Mouse (Mus musculus): ENCODE data around the gene Cyp2d34.
A peak's percentile ranks its signal among the peaks of the same experiment; 100 is the strongest.

Gene Cyp2d34

DNA sequence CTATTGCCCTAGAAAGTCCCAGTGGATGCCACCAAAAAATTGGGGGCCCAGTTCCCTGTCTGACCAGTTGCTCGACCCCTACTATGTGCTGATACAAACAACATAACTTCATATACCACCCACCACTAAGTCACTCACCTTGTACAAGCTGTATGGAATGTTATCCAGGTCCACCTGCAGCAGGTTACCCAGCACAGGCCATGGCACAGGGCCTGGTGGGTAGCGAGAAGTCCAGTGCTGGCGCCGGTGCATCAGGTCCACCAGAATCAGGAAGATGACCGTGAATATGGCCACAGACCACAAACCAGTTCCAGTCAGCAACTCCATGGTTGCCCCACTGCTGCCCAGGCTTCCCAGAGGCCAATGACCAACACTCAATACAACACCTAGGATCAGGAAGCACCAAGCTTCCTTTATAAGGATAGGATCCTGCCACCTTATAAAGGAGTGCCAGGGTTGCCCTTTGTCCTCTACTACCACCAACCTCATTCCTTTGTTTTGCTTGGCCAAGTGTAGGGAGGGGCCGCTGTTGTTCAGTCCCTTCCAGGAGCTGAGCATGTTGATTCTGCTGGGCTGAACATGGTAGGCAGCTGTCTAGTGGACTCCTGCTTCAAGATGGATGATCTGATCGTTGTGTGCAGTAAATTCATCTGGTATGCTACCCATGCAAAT is at the start of gene Cyp2d34:
Gene Cyp2d34, minus strand, starts transcription at position 416 of the 672 bp plus-strand sequence.
- DNase-seq: no peak

- DNase-seq: no peak
Observed at GRCm38 (mm10) chr15:82656346-82656745, 35.6 kb upstream of the Cyp2d34 start.

DNA sequence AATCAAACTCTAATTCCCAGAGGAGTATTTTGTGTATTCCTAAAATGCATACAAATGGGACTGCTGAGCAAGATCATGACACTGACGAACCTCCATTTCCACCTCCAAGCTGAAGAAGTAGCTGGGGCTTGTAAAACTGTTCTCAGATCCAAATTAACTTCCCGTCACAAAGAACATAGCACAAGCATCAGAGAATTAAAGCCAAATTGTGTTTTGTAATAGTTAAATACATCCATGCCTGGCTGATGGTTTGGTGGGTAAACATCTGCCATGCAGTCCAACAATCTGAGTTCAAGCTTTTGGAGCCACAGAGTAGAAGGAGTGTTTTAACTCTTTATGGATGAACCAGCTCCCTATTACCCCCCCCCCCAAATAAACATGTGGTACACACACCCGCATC is 23.6 kb upstream of the Cyp2d34 start:
- no peak for DNase-seq

GRCm38 (mm10) chr15:82643771-82644170 is 23.0 kb upstream of the Cyp2d34 start:
- no peak for DNase-seq

DNA sequence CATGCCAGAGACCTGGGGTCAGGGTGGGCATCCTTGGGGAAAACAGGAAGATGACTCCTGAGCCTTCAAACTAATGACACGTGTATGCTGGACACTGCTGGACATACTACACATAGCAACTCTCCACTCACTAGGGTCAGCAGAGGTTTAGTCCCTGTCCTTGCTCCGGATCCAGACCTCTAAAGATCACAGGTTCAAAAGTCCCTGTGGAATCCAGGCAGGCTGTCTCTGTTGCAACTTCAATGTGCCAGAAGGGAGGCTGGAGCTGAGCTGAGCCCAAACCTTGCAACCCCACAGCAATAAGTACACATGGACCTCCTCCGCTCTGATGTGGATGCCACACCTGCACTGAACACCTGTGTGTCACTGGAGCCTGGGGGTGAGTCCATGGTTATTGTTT is 22.0 kb upstream of the Cyp2d34 start:
- no peak for DNase-seq

- DNase-seq: no peak
Observed at GRCm38 (mm10) chr15:82641921-82642320, 21.2 kb upstream of the Cyp2d34 start.

- no peak for DNase-seq
Observed at GRCm38 (mm10) chr15:82641390-82641789, 20.6 kb upstream of the Cyp2d34 start.

GRCm38 (mm10) chr15:82640201-82640600 is 19.5 kb upstream of the Cyp2d34 start:
- no peak for DNase-seq

GRCm38 (mm10) chr15:82637130-82638075 is 16.7 kb upstream of the Cyp2d34 start:
- no peak for DNase-seq

GRCm38 (mm10) chr15:82634976-82635375 is 14.2 kb upstream of the Cyp2d34 start:
- no peak for DNase-seq

DNA sequence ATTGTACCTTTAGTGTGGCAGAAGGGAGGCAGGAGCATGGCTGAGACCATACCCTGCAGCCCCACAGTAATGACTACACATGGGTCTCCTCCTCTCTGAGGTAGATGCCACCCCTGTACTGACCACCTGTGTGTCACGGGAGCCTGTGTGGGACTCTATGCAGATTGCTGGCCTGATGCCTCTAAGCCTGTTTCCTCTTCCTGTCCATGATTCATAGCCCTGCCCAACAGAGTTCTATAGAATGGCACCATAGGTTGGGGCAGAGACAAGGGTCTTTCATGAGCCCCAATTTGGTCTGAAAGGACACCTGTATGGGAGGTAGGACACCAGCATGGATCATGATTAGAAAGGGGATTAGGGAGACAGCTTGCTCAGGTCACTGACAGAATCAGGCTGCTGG is 1.2 kb upstream of the Cyp2d34 start:
- no peak for DNase-seq

DNA sequence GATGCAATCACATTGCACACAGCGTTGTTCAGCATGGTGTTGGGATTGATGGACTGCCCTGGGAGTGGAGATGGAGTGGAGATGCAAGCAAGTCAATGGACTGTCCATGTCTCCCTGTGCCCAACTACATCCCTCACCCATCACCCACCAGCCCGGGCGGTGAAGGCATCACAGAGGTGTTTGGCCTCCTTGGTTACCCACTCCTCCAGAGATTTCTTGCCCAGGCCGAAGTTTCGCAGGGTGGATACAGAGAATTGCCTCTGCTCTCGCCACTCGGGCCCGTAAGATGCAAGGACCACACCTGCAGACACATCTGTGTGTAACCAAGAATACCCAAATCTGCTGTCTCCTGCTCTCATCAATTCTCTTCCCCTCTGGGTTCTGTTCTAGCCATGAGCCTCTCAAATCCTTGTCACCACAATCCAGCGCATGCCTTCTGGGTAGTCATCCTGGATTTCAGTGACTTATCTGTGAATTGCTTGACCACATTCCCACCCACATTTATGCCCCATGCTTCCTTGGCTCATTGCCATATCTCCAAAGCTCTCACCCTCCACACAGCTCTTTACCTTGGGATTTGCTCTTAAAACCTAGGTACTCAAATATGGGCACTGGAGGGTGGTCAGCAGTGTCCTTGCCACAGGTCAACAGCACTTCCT is 2.3 kb downstream of the Cyp2d34 start:
- no peak for DNase-seq

DNA sequence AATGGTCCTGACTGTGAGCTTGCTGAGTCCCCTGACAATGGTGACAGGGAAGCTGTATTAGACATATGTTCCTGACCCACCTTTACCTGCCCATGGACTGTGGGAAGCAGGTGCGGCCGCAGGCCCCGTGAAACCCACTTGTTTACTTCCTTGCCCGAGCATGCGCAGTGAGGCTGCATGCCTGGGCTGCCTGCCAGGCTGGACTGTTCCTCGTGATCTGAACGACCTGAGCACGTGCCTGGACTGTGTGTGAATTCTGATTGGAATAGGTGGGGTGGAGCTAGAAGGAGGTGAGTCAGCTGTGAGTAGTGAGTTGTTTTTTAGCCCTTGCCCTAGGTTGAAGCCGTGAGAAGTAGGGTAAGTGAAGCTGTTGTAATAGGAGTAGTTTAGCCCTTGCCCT is 38.1 kb downstream of the Cyp2d34 start:
- DNase-seq: peak; percentile 86

- DNase-seq: peak; percentile 22
Observed at GRCm38 (mm10) chr15:82579071-82579470, 41.7 kb downstream of the Cyp2d34 start.

DNA sequence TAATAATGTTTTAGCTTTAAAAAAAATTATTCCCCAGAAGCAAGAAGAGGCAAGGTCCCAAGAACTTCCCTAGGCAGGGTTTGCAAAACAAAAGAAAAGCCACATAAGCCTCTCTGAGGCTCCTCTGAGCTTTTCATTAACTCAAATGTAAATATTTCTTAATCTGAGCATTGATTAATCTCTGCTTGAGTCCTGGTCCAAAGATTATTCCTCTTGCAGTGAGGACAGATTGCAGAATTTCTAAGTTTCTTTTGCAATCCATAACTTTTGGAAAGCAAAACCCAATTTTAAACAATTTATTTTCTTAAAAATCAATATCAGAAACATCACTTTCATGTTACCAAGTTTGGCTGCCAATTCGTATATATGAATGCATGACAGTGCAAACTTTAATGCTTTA is 47.9 kb downstream of the Cyp2d34 start:
- no peak for DNase-seq
